Mouse (Mus musculus): ENCODE measurements around the gene Klrb1b.
"Not testable (repeated sequence)": the region's sequence is repeated elsewhere in the genome, so short reads cannot be mapped to it uniquely, and the experiment has no call there.

Klrb1b gene

GRCm38 (mm10) chr6:128802557-128802956, 23.6 kb downstream of the Klrb1b start:
- peak; percentile 39 for DNase-seq (ENCODE audit: extremely low read depth, insufficient read length, low spot score)

GRCm38 (mm10) chr6:128800696-128801095, 25.4 kb downstream of the Klrb1b start:
- not testable (repeated sequence) for DNase-seq (ENCODE audit: extremely low read depth, insufficient read length, low spot score)

GRCm38 (mm10) chr6:128799896-128800270, 26.2 kb downstream of the Klrb1b start:
- peak; percentile 18 for DNase-seq (ENCODE audit: extremely low read depth, insufficient read length, low spot score)

GRCm38 (mm10) chr6:128799144-128799895, 26.8 kb downstream of the Klrb1b start:
- DNase-seq (ENCODE audit: extremely low read depth, insufficient read length, low spot score): peak; percentile 81

- DNase-seq (ENCODE audit: extremely low read depth, insufficient read length, low spot score): peak; percentile 77
Measured at GRCm38 (mm10) chr6:128798772-128799143, 27.4 kb downstream of the Klrb1b start.

- DNase-seq (ENCODE audit: extremely low read depth, insufficient read length, low spot score): no peak
Measured at GRCm38 (mm10) chr6:128797936-128798771, 28.0 kb downstream of the Klrb1b start.

- DNase-seq (ENCODE audit: extremely low read depth, insufficient read length, low spot score): no peak
Measured at GRCm38 (mm10) chr6:128797185-128797905, 28.8 kb downstream of the Klrb1b start.

- DNase-seq (ENCODE audit: extremely low read depth, insufficient read length, low spot score): no peak
Measured at GRCm38 (mm10) chr6:128796321-128796955, 29.7 kb downstream of the Klrb1b start.

GRCm38 (mm10) chr6:128793734-128794133, 32.4 kb downstream of the Klrb1b start:
- DNase-seq (ENCODE audit: extremely low read depth, insufficient read length, low spot score): no peak

GRCm38 (mm10) chr6:128790491-128790994, 35.6 kb downstream of the Klrb1b start:
- not testable (repeated sequence) for DNase-seq (ENCODE audit: extremely low read depth, insufficient read length, low spot score)

- no peak for DNase-seq (ENCODE audit: extremely low read depth, insufficient read length, low spot score)
Measured at GRCm38 (mm10) chr6:128789115-128789514, 37.0 kb downstream of the Klrb1b start, which contains the start of gene Klrb1c. Klrb1c (minus strand) TSS chr6:128789215.

GRCm38 (mm10) chr6:128788517-128788916, 37.6 kb downstream of the Klrb1b start:
- no peak for DNase-seq (ENCODE audit: extremely low read depth, insufficient read length, low spot score)

GRCm38 (mm10) chr6:128786396-128786795, 39.7 kb downstream of the Klrb1b start:
- not testable (repeated sequence) for DNase-seq (ENCODE audit: extremely low read depth, insufficient read length, low spot score)

- DNase-seq (ENCODE audit: extremely low read depth, insufficient read length, low spot score): no peak
Measured at GRCm38 (mm10) chr6:128769481-128770253, 56.5 kb downstream of the Klrb1b start.

- DNase-seq (ENCODE audit: extremely low read depth, insufficient read length, low spot score): peak; percentile 12
Measured at GRCm38 (mm10) chr6:128768047-128768446, 58.1 kb downstream of the Klrb1b start.

- DNase-seq (ENCODE audit: extremely low read depth, insufficient read length, low spot score): peak; percentile 30
Measured at GRCm38 (mm10) chr6:128766486-128767254, 59.5 kb downstream of the Klrb1b start.

- DNase-seq (ENCODE audit: extremely low read depth, insufficient read length, low spot score): peak; percentile 11
Measured at GRCm38 (mm10) chr6:128765211-128765610, 60.9 kb downstream of the Klrb1b start.

GRCm38 (mm10) chr6:128764598-128764997, 61.5 kb downstream of the Klrb1b start:
- DNase-seq (ENCODE audit: extremely low read depth, insufficient read length, low spot score): no peak

All from 3134 (cell line).